Mouse (Mus musculus): Measurements from ENCODE around the gene Cog5. TPM values are rescaled to one million over a fixed set of nuclear protein-coding genes. Genes with fewer than 3 reads are reported as not detected.
A peak's percentile ranks its signal among the peaks of the same experiment; 100 is the strongest.

Gene Cog5
- polyA plus RNA-seq, 1 experiment from 2014 or later, result 20.7 TPM

DNA sequence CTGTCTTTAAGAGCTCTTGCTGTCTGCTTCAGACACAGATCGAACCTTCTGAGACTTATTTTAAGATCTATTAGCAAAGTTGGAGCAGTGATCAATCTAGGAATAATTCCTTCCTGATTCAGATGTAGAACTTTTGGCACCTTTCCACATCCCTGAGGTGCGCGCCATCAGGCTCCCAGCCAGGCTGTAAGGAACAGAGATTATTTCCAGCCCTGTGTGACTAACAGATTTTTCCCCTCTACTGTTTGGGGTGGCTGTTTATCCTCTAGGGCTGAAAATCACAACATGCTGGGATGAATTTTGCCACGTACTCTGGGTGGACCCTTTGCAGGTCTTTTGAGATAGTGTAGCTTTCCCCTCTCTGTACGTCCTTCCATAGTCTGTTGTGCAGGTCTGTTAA lies 170.2 kb downstream of the Cog5 start:
- Histone ChIP-seq H3K27me3 (replicated peaks; ENCODE audit: control insufficient read depth, insufficient read depth, low read length) (no peaks in the 10 kb centered on the region), H3K4me3 (ENCODE audit: low read length) (no peak overlapping the region), H3K36me3 (ENCODE audit: control insufficient read depth, insufficient read depth, low read length) (no peaks in the 10 kb centered on the region), H3K27ac (ENCODE audit: low read depth, low read length) (no peak overlapping the region), H3K9ac (ENCODE audit: low read depth, low read length) (no peak overlapping the region), H3K9me3 (ENCODE audit: control insufficient read depth, low read length) (no peaks in the 10 kb centered on the region), H3K4me2 (ENCODE audit: low read length) (no peak overlapping the region), H3K4me1 (ENCODE audit: control insufficient read depth, insufficient read depth, low read depth, low read length) (no peaks in the 10 kb centered on the region)
- no peak for ATAC-seq
- WGBS, result 60% methylated on average over 5 of the region's 5 CpGs

DNA sequence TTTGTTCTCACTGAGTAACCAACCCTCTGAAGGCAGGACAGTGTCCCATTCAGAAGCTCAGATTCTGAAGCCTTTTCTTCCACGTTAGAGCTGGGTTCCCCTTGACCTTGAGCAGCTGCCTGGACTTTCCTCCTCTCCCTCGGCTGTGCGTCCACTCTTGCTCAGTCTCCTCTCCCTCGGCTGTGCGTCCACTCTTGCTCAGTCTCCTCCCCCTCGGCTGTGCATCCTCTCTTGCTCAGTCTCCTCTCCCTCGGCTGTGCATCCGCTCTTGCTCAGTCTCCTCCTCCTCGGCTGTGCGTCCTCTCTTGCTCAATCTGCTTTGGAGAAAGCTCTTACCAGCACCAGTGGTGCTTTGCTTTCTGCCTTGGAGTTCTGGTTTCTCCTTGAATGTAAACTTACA lies 171.2 kb downstream of the Cog5 start:
- no peaks in the 10 kb centered on the region for H3K4me1 ChIP-seq (ENCODE audit: control insufficient read depth, insufficient read depth, low read depth, low read length)
- ATAC-seq, result peak; percentile 30; the same call in 1 of the 2 replicates
- no peaks in the 10 kb centered on the region for H3K9me3 ChIP-seq (ENCODE audit: control insufficient read depth, low read length)
- H3K36me3 ChIP-seq (ENCODE audit: control insufficient read depth, insufficient read depth, low read length), result no peaks in the 10 kb centered on the region
- H3K27ac ChIP-seq (ENCODE audit: low read depth, low read length), result no peak overlapping the region
- H3K4me3 ChIP-seq (ENCODE audit: low read length), result no peak overlapping the region
- no peak overlapping the region for H3K4me2 ChIP-seq (ENCODE audit: low read length)
- H3K9ac ChIP-seq (ENCODE audit: low read depth, low read length), result no peak overlapping the region
- no peaks in the 10 kb centered on the region for H3K27me3 ChIP-seq (replicated peaks; ENCODE audit: control insufficient read depth, insufficient read depth, low read length)
- WGBS, result 71% methylated on average over 10 of the region's 10 CpGs

DNA sequence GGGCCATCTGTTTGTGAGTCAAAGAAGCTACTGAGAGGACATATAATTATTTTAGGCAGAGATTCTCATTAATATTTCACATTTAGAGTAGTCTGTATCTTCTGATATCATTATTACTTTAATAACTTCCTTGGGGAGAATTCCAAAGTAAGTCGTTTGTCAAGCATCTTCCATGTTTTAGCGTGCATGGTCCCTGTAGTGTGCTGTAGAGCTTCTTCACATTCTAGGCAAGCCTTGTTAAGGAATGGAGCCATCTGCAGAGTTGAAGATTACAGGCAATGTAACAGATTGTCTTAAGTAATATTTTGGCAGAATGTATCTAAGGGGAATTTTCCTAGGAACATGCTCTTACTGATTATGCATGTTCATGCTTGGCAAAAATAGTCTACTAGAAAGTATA lies 171.8 kb downstream of the Cog5 start:
- WGBS, result 68% methylated on average over 2 of the region's 2 CpGs
- no peaks in the 10 kb centered on the region for H3K36me3 ChIP-seq (ENCODE audit: control insufficient read depth, insufficient read depth, low read length)
- no peaks in the 10 kb centered on the region for H3K4me1 ChIP-seq (ENCODE audit: control insufficient read depth, insufficient read depth, low read depth, low read length)
- no peak overlapping the region for H3K9ac ChIP-seq (ENCODE audit: low read depth, low read length)
- no peaks in the 10 kb centered on the region for H3K9me3 ChIP-seq (ENCODE audit: control insufficient read depth, low read length)
- H3K4me2 ChIP-seq (ENCODE audit: low read length), result no peak overlapping the region
- H3K27me3 ChIP-seq (replicated peaks; ENCODE audit: control insufficient read depth, insufficient read depth, low read length), result no peaks in the 10 kb centered on the region
- no peak overlapping the region for H3K4me3 ChIP-seq (ENCODE audit: low read length)
- no peak overlapping the region for H3K27ac ChIP-seq (ENCODE audit: low read depth, low read length)
- ATAC-seq, result no peak

DNA sequence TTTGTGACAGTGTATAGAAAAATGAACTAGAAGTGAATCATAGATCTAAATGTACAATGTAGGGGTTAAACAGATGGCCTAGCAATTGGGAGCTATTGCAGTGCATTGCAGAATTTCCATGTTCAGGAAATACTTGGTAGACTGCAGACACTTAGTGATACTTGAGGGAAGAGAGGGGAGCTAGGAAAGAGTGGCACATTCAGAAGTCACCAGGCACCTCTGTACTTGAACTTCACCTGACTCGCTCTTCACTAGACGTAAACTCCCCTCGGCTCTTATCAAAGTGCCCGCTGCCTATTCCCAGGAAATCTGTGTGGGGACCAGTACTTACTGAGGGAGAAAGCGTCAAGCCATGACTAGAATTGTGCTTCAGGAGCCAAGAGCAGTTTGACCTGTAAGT lies 180.8 kb downstream of the Cog5 start:
- Histone ChIP-seq H3K36me3 (ENCODE audit: control insufficient read depth, insufficient read depth, low read length) (no peaks in the 10 kb centered on the region), H3K4me3 (ENCODE audit: low read length) (no peak overlapping the region), H3K4me1 (ENCODE audit: control insufficient read depth, insufficient read depth, low read depth, low read length) (no peaks in the 10 kb centered on the region), H3K27me3 (replicated peaks; ENCODE audit: control insufficient read depth, insufficient read depth, low read length) (no peaks in the 10 kb centered on the region), H3K9ac (ENCODE audit: low read depth, low read length) (no peak overlapping the region), H3K27ac (ENCODE audit: low read depth, low read length) (no peak overlapping the region), H3K4me2 (ENCODE audit: low read length) (no peak overlapping the region), H3K9me3 (ENCODE audit: control insufficient read depth, low read length) (no peaks in the 10 kb centered on the region)
- no peak for ATAC-seq
- 79% methylated on average over 5 of the region's 5 CpGs for WGBS

DNA sequence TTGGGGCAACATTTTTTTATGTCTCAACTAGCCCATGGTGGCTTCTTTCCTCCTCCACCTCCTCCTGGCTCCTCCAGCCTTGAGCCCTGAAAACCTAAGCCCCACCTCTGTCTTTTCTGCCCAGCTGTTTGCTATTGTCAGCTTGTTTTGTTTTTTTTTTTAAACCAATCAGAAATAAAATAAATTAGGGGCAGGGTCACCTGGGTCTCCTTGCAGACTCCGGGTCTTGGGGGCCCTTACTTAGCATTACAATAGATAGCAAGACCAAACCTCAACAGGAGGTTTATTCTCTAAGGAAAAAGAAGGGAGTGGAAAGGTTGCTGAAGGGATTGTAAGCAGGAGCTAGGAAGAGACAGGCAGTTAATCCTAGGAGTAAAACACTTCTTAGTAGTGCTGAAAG lies 181.5 kb downstream of the Cog5 start:
- H3K9ac ChIP-seq (ENCODE audit: low read depth, low read length), result no peak overlapping the region
- 2% methylated on average over 1 of the region's 1 CpGs for WGBS
- no peaks in the 10 kb centered on the region for H3K4me1 ChIP-seq (ENCODE audit: control insufficient read depth, insufficient read depth, low read depth, low read length)
- no peaks in the 10 kb centered on the region for H3K9me3 ChIP-seq (ENCODE audit: control insufficient read depth, low read length)
- H3K36me3 ChIP-seq (ENCODE audit: control insufficient read depth, insufficient read depth, low read length), result no peaks in the 10 kb centered on the region
- no peak overlapping the region for H3K4me2 ChIP-seq (ENCODE audit: low read length)
- ATAC-seq, result no peak
- no peak overlapping the region for H3K27ac ChIP-seq (ENCODE audit: low read depth, low read length)
- H3K27me3 ChIP-seq (replicated peaks; ENCODE audit: control insufficient read depth, insufficient read depth, low read length), result no peaks in the 10 kb centered on the region
- H3K4me3 ChIP-seq (ENCODE audit: low read length), result no peak overlapping the region

DNA sequence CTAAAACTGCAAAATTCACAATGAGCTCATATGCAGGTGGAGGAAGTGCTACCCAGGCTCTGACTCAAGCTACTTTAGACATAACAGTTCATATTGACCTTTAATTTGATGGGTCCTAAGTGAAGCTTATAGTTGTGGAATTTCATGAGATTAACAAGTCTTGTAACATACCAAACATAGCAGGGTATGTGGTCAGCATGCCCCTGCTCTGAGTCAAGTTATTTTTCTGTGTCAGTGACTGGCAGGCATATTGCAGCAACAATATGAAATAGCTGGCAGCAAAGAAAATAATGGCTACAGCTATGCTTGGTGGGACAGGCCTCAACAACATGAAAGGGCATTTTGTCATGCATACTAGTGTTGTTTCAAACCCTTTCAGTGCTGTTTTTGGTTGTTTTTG lies 183.9 kb downstream of the Cog5 start:
- Histone ChIP-seq H3K4me2 (ENCODE audit: low read length) (no peak overlapping the region), H3K9ac (ENCODE audit: low read depth, low read length) (no peak overlapping the region), H3K27ac (ENCODE audit: low read depth, low read length) (no peak overlapping the region), H3K27me3 (replicated peaks; ENCODE audit: control insufficient read depth, insufficient read depth, low read length) (no peaks in the 10 kb centered on the region), H3K4me1 (ENCODE audit: control insufficient read depth, insufficient read depth, low read depth, low read length) (no peaks in the 10 kb centered on the region), H3K36me3 (ENCODE audit: control insufficient read depth, insufficient read depth, low read length) (no peaks in the 10 kb centered on the region), H3K4me3 (ENCODE audit: low read length) (no peak overlapping the region), H3K9me3 (ENCODE audit: control insufficient read depth, low read length) (no peaks in the 10 kb centered on the region)
- ATAC-seq, result no peak

DNA sequence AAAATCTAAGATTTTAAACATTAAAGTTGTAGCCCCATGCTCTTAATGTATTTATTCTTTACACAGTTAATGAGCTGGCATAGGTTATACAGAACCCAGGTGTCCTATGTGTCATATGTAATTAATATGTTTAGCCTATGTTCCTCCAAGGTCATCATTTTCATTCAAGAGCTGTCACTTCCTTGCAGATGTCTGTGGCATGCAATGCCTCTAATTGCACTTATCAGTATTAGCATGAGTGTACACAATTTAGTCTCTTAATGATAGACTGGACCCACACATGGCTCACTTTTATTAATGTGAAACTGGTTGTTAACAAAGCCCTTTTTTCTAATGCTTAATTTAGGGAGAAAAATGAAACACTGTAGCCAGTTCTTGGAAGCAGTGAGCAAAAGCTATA lies 184.6 kb downstream of the Cog5 start:
- ATAC-seq, result no peak
- H3K27me3 ChIP-seq (replicated peaks; ENCODE audit: control insufficient read depth, insufficient read depth, low read length), result no peaks in the 10 kb centered on the region
- no peaks in the 10 kb centered on the region for H3K9me3 ChIP-seq (ENCODE audit: control insufficient read depth, low read length)
- H3K4me1 ChIP-seq (ENCODE audit: control insufficient read depth, insufficient read depth, low read depth, low read length), result no peaks in the 10 kb centered on the region
- H3K27ac ChIP-seq (ENCODE audit: low read depth, low read length), result no peak overlapping the region
- H3K9ac ChIP-seq (ENCODE audit: low read depth, low read length), result no peak overlapping the region
- no peak overlapping the region for H3K4me3 ChIP-seq (ENCODE audit: low read length)
- H3K36me3 ChIP-seq (ENCODE audit: control insufficient read depth, insufficient read depth, low read length), result no peaks in the 10 kb centered on the region
- no peak overlapping the region for H3K4me2 ChIP-seq (ENCODE audit: low read length)

DNA sequence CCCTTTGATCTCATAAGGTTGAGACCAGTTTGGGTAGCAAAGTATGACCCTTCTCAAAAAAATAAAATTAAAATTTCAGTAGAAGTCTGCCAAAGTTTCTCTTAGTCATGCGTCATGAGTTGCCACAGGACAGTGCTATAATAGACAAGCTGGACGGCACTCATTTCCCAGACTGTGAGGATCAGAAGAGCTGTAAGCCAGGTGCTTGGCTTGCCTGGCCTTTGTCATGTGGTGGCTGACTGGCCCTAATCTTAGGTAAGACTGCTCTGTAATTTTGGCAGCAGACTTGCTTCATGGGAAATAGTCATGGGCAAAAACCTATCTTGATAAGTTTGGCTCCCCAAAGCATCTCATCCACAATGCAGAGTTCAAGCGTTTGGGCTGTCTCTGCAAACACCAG lies 191.4 kb downstream of the Cog5 start:
- peaks cover 3% of the 10 kb centered on the region for H3K4me1 ChIP-seq (ENCODE audit: control insufficient read depth, insufficient read depth, low read depth, low read length)
- H3K4me3 ChIP-seq (ENCODE audit: low read length), result no peak overlapping the region
- H3K4me2 ChIP-seq (ENCODE audit: low read length), result no peak overlapping the region
- H3K27ac ChIP-seq (ENCODE audit: low read depth, low read length), result no peak overlapping the region
- no peaks in the 10 kb centered on the region for H3K9me3 ChIP-seq (ENCODE audit: control insufficient read depth, low read length)
- no peaks in the 10 kb centered on the region for H3K36me3 ChIP-seq (ENCODE audit: control insufficient read depth, insufficient read depth, low read length)
- no peaks in the 10 kb centered on the region for H3K27me3 ChIP-seq (replicated peaks; ENCODE audit: control insufficient read depth, insufficient read depth, low read length)
- H3K9ac ChIP-seq (ENCODE audit: low read depth, low read length), result no peak overlapping the region
- WGBS, result 94% methylated on average over 3 of the region's 3 CpGs
- no peak for ATAC-seq

DNA sequence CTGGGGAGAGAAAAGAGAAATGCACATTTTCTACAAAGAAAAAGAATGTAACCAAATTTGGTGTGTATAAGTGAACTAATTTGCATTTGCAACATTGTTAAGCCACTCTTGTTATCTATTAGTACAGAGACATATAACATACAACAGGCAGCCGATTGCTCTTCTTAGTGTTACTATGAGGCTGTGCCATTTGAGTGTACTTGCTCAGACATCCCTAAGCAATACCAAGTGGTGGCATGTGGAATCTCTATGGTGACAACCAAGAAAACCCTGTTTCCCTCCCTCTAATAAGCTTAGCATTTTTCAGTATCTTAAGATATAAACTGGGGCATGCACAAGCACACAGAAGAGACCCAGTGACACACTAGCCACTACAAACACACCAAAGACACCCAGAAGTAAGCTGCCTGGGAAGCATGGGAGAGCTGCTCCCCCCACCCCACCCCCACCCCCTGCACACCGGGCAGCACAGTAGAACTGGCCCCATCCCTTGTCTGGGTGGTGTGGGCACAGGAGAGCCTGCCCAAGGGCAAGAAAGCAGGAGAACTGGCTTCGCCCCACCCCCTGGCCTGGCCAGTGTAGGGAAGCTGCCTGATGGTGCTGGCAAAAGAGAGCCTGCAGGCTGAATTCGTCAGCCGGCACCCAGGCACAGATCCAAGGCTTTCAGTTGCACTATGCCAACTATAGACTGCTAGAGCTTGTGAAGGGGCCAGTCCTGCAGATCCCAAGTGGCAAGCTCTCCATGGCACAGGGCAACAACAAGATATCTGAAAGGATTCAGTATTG lies 194.2 kb downstream of the Cog5 start:
- Histone ChIP-seq H3K27ac (ENCODE audit: low read depth, low read length) (0 out of 2 replicates have a peak overlapping the region, but pooled peaks have one; percentile 34), H3K9me3 (ENCODE audit: control insufficient read depth, low read length) (no peaks in the 10 kb centered on the region), H3K9ac (ENCODE audit: low read depth, low read length) (no peak overlapping the region), H3K27me3 (replicated peaks; ENCODE audit: control insufficient read depth, insufficient read depth, low read length) (no peaks in the 10 kb centered on the region), H3K4me1 (ENCODE audit: control insufficient read depth, insufficient read depth, low read depth, low read length) (peaks cover 3% of the 10 kb centered on the region), H3K4me3 (ENCODE audit: low read length) (no peak overlapping the region), H3K36me3 (ENCODE audit: control insufficient read depth, insufficient read depth, low read length) (no peaks in the 10 kb centered on the region), H3K4me2 (ENCODE audit: low read length) (no peak overlapping the region)
- 54% methylated on average over 5 of the region's 5 CpGs for WGBS
- ATAC-seq, result peak; percentile 97

DNA sequence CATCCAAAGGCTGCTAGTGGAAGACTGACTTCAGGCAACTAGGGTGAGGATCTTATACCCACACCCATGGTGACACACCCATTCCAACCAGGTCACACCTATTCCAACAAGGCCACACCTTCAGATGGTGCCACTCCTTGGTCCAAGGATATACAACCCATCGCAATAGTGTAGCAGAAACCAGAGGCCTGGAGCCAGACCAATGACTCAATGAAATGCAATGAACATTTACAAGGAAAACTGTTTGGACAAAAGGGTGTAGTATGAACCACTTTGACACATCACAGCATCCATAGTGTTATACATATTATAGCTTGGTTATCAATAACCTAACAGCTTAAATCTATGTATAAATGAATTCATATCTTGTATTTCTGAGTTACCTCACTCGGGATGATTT lies 194.9 kb downstream of the Cog5 start:
- no peak for ATAC-seq
- H3K9ac ChIP-seq (ENCODE audit: low read depth, low read length), result no peak overlapping the region
- peaks cover 3% of the 10 kb centered on the region for H3K4me1 ChIP-seq (ENCODE audit: control insufficient read depth, insufficient read depth, low read depth, low read length)
- H3K4me3 ChIP-seq (ENCODE audit: low read length), result no peak overlapping the region
- H3K27me3 ChIP-seq (replicated peaks; ENCODE audit: control insufficient read depth, insufficient read depth, low read length), result no peaks in the 10 kb centered on the region
- H3K36me3 ChIP-seq (ENCODE audit: control insufficient read depth, insufficient read depth, low read length), result no peaks in the 10 kb centered on the region
- H3K9me3 ChIP-seq (ENCODE audit: control insufficient read depth, low read length), result no peaks in the 10 kb centered on the region
- no peak overlapping the region for H3K4me2 ChIP-seq (ENCODE audit: low read length)
- no peak overlapping the region for H3K27ac ChIP-seq (ENCODE audit: low read depth, low read length)
- 96% methylated on average over 2 of the region's 2 CpGs for WGBS

All from hindbrain, embryonic 16.5 days (tissue).